Comparison of ENCODE assay signal across 10 mouse cellular contexts in genomic region chr1:169347692-169348091, GRCm38 (mm10).
DNase-seq lines count a peak whose midpoint lies in the region; ATAC-seq and TF ChIP-seq lines count a peak whose summit lies in the region.
"Had no signal": no experiment of that assay in that cellular context is flagged by ENCODE, and none has a peak within 500 bp of the region (broad histone marks: within the 10 kb centered on the region; RNA-seq: fewer than 3 reads in every experiment).

No protein-coding gene starts in this region.

- H3K36me3 ChIP-seq in forebrain, embryonic 13.5 days (ENCODE audit: poor library complexity, severe bottlenecking), result no peaks in the 10 kb centered on the region
- H3K36me3 ChIP-seq in forebrain, embryonic 12.5 days (replicated peaks), result no peaks in the 10 kb centered on the region
- no peaks in the 10 kb centered on the region for H3K36me3 ChIP-seq in limb, embryonic 11.5 days (ENCODE audit: control insufficient read depth, insufficient read depth, low read length)
- H3K36me3 ChIP-seq in limb, embryonic 10.5 days, result no peaks in the 10 kb centered on the region
- H3K36me3 ChIP-seq in forebrain, postnatal 0 days (ENCODE audit: insufficient read depth), result no peaks in the 10 kb centered on the region
- H3K36me3 ChIP-seq in neural tube, embryonic 15.5 days, result no peaks in the 10 kb centered on the region
- H3K36me3 ChIP-seq: embryonic facial prominence, embryonic 15.5 days; neural tube, embryonic 12.5 days had no signal

- H3K27ac ChIP-seq in forebrain, embryonic 13.5 days, result no peak overlapping the region
- no peak overlapping the region for H3K27ac ChIP-seq in forebrain, embryonic 12.5 days
- H3K27ac ChIP-seq in limb, embryonic 11.5 days (replicated peaks; ENCODE audit: low read depth, low read length), result no peak overlapping the region
- no peak overlapping the region for H3K27ac ChIP-seq in limb, embryonic 10.5 days
- 0 out of 2 replicates have a peak overlapping the region, but pooled peaks have one; percentile 3 for H3K27ac ChIP-seq in forebrain, postnatal 0 days (ENCODE audit: low read depth, low read length)
- H3K27ac ChIP-seq in neural tube, embryonic 15.5 days (replicated peaks), result no peak overlapping the region
- H3K27ac ChIP-seq: embryonic facial prominence, embryonic 15.5 days; neural tube, embryonic 12.5 days had no signal

- 0 out of 2 replicates have a peak, but pooled peaks cover 7% of the 10 kb centered on the region for H3K4me1 ChIP-seq in forebrain, embryonic 13.5 days
- no peaks in the 10 kb centered on the region for H3K4me1 ChIP-seq in forebrain, embryonic 12.5 days
- no peaks in the 10 kb centered on the region for H3K4me1 ChIP-seq in limb, embryonic 11.5 days (ENCODE audit: control insufficient read depth, insufficient read depth, low read length)
- peaks cover 18% of the 10 kb centered on the region; the same call in 1 of the 2 replicates for H3K4me1 ChIP-seq in limb, embryonic 10.5 days
- 0 out of 2 replicates have a peak, but pooled peaks cover 5% of the 10 kb centered on the region for H3K4me1 ChIP-seq in forebrain, postnatal 0 days (ENCODE audit: insufficient read depth)
- H3K4me1 ChIP-seq in neural tube, embryonic 15.5 days, result no peaks in the 10 kb centered on the region
- H3K4me1 ChIP-seq: embryonic facial prominence, embryonic 15.5 days; neural tube, embryonic 12.5 days had no signal

- no peaks in the 10 kb centered on the region for H3K9me3 ChIP-seq in forebrain, embryonic 13.5 days (replicated peaks)
- no peaks in the 10 kb centered on the region for H3K9me3 ChIP-seq in forebrain, embryonic 12.5 days
- no peaks in the 10 kb centered on the region for H3K9me3 ChIP-seq in limb, embryonic 11.5 days (ENCODE audit: control insufficient read depth, low read length)
- H3K9me3 ChIP-seq in limb, embryonic 10.5 days (replicated peaks), result no peaks in the 10 kb centered on the region
- no peaks in the 10 kb centered on the region for H3K9me3 ChIP-seq in forebrain, postnatal 0 days (ENCODE audit: low read length)
- H3K9me3 ChIP-seq in neural tube, embryonic 15.5 days (replicated peaks), result no peaks in the 10 kb centered on the region
- H3K9me3 ChIP-seq: embryonic facial prominence, embryonic 15.5 days; neural tube, embryonic 12.5 days had no signal

- 54% methylated on average over 2 of the region's 2 CpGs for WGBS in forebrain, embryonic 13.5 days
- WGBS in forebrain, embryonic 12.5 days, result 46% methylated on average over 2 of the region's 2 CpGs
- WGBS in limb, embryonic 11.5 days, result 51% methylated on average over 2 of the region's 2 CpGs
- 62% methylated on average over 2 of the region's 2 CpGs for WGBS in limb, embryonic 10.5 days
- 27% methylated on average over 2 of the region's 2 CpGs for WGBS in forebrain, postnatal 0 days
- 48% methylated on average over 2 of the region's 2 CpGs for WGBS in neural tube, embryonic 15.5 days

- H3K27me3 ChIP-seq in forebrain, embryonic 13.5 days, result no peaks in the 10 kb centered on the region; the same call in 1 of the 2 replicates
- H3K27me3 ChIP-seq in forebrain, embryonic 12.5 days, result peaks cover 5% of the 10 kb centered on the region
- no peaks in the 10 kb centered on the region for H3K27me3 ChIP-seq in limb, embryonic 11.5 days (ENCODE audit: control insufficient read depth, insufficient read depth, low read length)
- H3K27me3 ChIP-seq in limb, embryonic 10.5 days (ENCODE audit: low read depth, poor library complexity, severe bottlenecking), result no peaks in the 10 kb centered on the region
- H3K27me3 ChIP-seq in forebrain, postnatal 0 days (ENCODE audit: insufficient read depth, low read length), result no peaks in the 10 kb centered on the region
- H3K27me3 ChIP-seq in neural tube, embryonic 15.5 days (replicated peaks), result 0 out of 2 replicates have a peak, but pooled peaks cover 7% of the 10 kb centered on the region
- H3K27me3 ChIP-seq: embryonic facial prominence, embryonic 15.5 days; neural tube, embryonic 12.5 days had no signal

- intact Hi-C loops in gastrocnemius, postnatal 14 days (cut with DNase I; ENCODE audit: low total_unique reads), result no loop called here

- H3K4me2 ChIP-seq in forebrain, embryonic 13.5 days, result no peak overlapping the region
- H3K4me2 ChIP-seq in forebrain, embryonic 12.5 days, result no peak overlapping the region
- H3K4me2 ChIP-seq in limb, embryonic 11.5 days (ENCODE audit: low read depth, severe bottlenecking), result no peak overlapping the region
- H3K4me2 ChIP-seq in forebrain, postnatal 0 days (ENCODE audit: low read depth), result no peak overlapping the region
- no peak overlapping the region for H3K4me2 ChIP-seq in neural tube, embryonic 15.5 days
- H3K4me2 ChIP-seq: embryonic facial prominence, embryonic 15.5 days; neural tube, embryonic 12.5 days had no signal

- H3K9ac ChIP-seq in forebrain, embryonic 13.5 days, result no peak overlapping the region
- no peak overlapping the region for H3K9ac ChIP-seq in forebrain, embryonic 12.5 days
- H3K9ac ChIP-seq in limb, embryonic 11.5 days (ENCODE audit: low read length), result no peak overlapping the region
- no peak overlapping the region for H3K9ac ChIP-seq in forebrain, postnatal 0 days
- H3K9ac ChIP-seq in neural tube, embryonic 15.5 days (replicated peaks), result no peak overlapping the region
- H3K9ac ChIP-seq: embryonic facial prominence, embryonic 15.5 days; neural tube, embryonic 12.5 days had no signal

- ATAC-seq in forebrain, embryonic 13.5 days, result 0 out of 2 replicates have a peak, but pooled peaks have one; percentile 50
- ATAC-seq in forebrain, embryonic 12.5 days (ENCODE audit: low FRiP score), result no peak
- ATAC-seq in limb, embryonic 11.5 days (ENCODE audit: insufficient number of reproducible peaks, low FRiP score, low TSS enrichment, low read depth), result no peak
- peak; percentile 78 for ATAC-seq in forebrain, postnatal 0 days
- ATAC-seq in neural tube, embryonic 15.5 days (ENCODE audit: low FRiP score), result no peak; the same call in 1 of the 2 replicates

- DNase-seq in limb, embryonic 11.5 days (ENCODE audit: low spot score), result peak; percentile 32
- DNase-seq in limb, embryonic 10.5 days (ENCODE audit: low spot score), result no peak
- peak; percentile 84 for DNase-seq in forebrain, postnatal 0 days
- peak; percentile 39 for DNase-seq in mesoderm, embryonic 11.5 days (ENCODE audit: low read depth, low spot score)
- no peak for DNase-seq in gastrocnemius, postnatal 14 days

- peak; percentile 82 for TF ChIP-seq CTCF in forebrain, postnatal 0 days (IDR thresholded peaks at IDR 0.05; ENCODE audit: low read depth)

- H3K4me3 ChIP-seq in forebrain, embryonic 13.5 days, result no peak overlapping the region
- H3K4me3 ChIP-seq in forebrain, embryonic 12.5 days (replicated peaks), result no peak overlapping the region
- H3K4me3 ChIP-seq in limb, embryonic 11.5 days (ENCODE audit: low read depth, low read length), result no peak overlapping the region
- no peak overlapping the region for H3K4me3 ChIP-seq in limb, embryonic 10.5 days
- H3K4me3 ChIP-seq in forebrain, postnatal 0 days (ENCODE audit: low read depth, low read length), result no peak overlapping the region
- no peak overlapping the region for H3K4me3 ChIP-seq in neural tube, embryonic 15.5 days (replicated peaks)
- H3K4me3 ChIP-seq: embryonic facial prominence, embryonic 15.5 days; neural tube, embryonic 12.5 days had no signal

Comparison
In these comparisons a context has a peak if more than half of its experiments do, and no peak if none do; other contexts are left out.
1. ATAC-seq: peak in forebrain, embryonic 13.5 days (single experiment) and forebrain, postnatal 0 days (single experiment); none in forebrain, embryonic 12.5 days (single experiment), limb, embryonic 11.5 days (single experiment) and neural tube, embryonic 15.5 days (single experiment).
2. DNase-seq: peak in limb, embryonic 11.5 days (single experiment), forebrain, postnatal 0 days (single experiment) and mesoderm, embryonic 11.5 days (single experiment); none in limb, embryonic 10.5 days (single experiment) and gastrocnemius, postnatal 14 days (single experiment).